Mouse (Mus musculus) liver, embryonic 11.5 days (tissue): Measurements from ENCODE around the gene Galnt9. TPM values are rescaled to one million over a fixed set of nuclear protein-coding genes. Genes with fewer than 3 reads are reported as not detected.

ENCODE experiments used
- ATAC-seq: fragments of 200-750 bp; cut with Nextera tagmentation; replicated peaks from 2 replicates; pipeline ENCODE4 v1.8.0; 2017; ENCODE audit warnings: moderate number of reproducible peaks, mild to moderate bottlenecking, moderate TSS enrichment, moderate library complexity; ENCODE audit not compliant: low FRiP score
- DNase-seq: peaks from one replicate; pipeline ENCODE4 v3.0.0-alpha.2; 2017; ENCODE audit warnings: low spot score
- H3K27ac ChIP-seq: fragments of 300-500 bp; sonication (generic); 2 replicates; pipeline ENCODE4 v1.5.1; 2014; ENCODE audit warnings: mild to moderate bottlenecking, low read depth, low read length, control low read depth
- H3K27me3 ChIP-seq: fragments of 300-500 bp; sonication (generic); replicated peaks from 2 replicates; pipeline ENCODE4 v1.6.1; 2014; ENCODE audit warnings: low read length, mixed read lengths; ENCODE audit not compliant: control insufficient read depth, insufficient read depth
- H3K36me3 ChIP-seq: fragments of 300-500 bp; sonication (generic); 2 replicates; pipeline ENCODE4 v1.6.1; 2014; ENCODE audit warnings: mild to moderate bottlenecking, low read length, moderate library complexity, mixed read lengths; ENCODE audit not compliant: control insufficient read depth, insufficient read depth
- H3K4me1 ChIP-seq: fragments of 300-500 bp; sonication (generic); replicated peaks from 2 replicates; pipeline ENCODE4 v1.6.1; 2014; ENCODE audit warnings: low read length, mixed read lengths; ENCODE audit not compliant: control insufficient read depth, insufficient read depth
- H3K4me2 ChIP-seq: fragments of 300-500 bp; sonication (generic); 2 replicates; pipeline ENCODE4 v1.6.1; 2014; ENCODE audit warnings: mild to moderate bottlenecking, control low read depth, moderate library complexity
- H3K4me3 ChIP-seq: fragments of 300-500 bp; sonication (generic); 2 replicates; pipeline ENCODE4 v1.5.1; 2014; ENCODE audit warnings: low read depth, low read length, control low read depth
- H3K9ac ChIP-seq: fragments of 300-500 bp; sonication (generic); 2 replicates; pipeline ENCODE4 v1.6.1; 2014; ENCODE audit warnings: low read depth, low read length, control low read depth
- H3K9me3 ChIP-seq: fragments of 300-500 bp; sonication (generic); 2 replicates; pipeline ENCODE4 v1.6.1; 2016; ENCODE audit warnings: low read length, inconsistent platforms, mixed read lengths; ENCODE audit not compliant: control insufficient read depth
- WGBS: fragments of 180-500 bp; shearing (Covaris S2); extraction: QIAGEN DNeasy Blood & Tissue Kit; methylation state at CpG from one replicate; pipeline ENCODE4 v1.1.7; 2014; 5-methylcytosine and 5-hydroxymethylcytosine counted together
- polyA plus RNA-seq: library from polyadenylated mRNA; unstranded; fragments of >200 nt; fragmentation: Nextera tagmentation; extraction: Ambion mirVana; gene quantifications from 2 replicates; pipeline ENCODE4 v1.2.1, GENCODE M21; 2014

Galnt9 gene
- polyA plus RNA-seq, 1 experiment from 2014 or later, result 0.07 TPM

DNA sequence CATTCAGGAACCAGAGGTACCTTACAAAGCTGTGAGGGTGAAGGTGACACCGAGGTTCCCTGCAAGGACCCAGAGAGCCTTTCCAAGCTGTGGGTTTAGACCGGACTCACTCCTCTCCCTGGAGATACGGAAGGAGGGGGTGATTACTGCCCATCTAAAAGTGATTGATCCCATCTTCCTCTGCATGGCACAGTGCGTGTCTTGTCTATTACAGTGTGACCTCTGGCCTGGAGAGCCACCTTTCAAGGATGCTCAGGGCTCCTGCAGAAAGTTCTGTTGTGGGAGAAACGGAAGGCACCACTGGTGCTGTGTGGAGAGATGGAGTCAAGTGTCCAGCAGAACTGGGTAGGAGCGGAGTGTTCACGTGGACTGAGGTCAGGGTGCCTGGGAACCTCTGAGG lies 1.2 kb downstream of the Galnt9 start:
- DNase-seq, result no peak
- Histone ChIP-seq H3K36me3 (no peaks in the 10 kb centered on the region), H3K9me3 (no peaks in the 10 kb centered on the region), H3K4me1 (no peaks in the 10 kb centered on the region), H3K4me2 (no peak overlapping the region), H3K27me3 (peaks cover 63% of the 10 kb centered on the region), H3K9ac (no peak overlapping the region), H3K27ac (no peak overlapping the region), H3K4me3 (no peak overlapping the region)
- 78% methylated on average over 7 of the region's 7 CpGs for WGBS
- ATAC-seq, result no peak

DNA sequence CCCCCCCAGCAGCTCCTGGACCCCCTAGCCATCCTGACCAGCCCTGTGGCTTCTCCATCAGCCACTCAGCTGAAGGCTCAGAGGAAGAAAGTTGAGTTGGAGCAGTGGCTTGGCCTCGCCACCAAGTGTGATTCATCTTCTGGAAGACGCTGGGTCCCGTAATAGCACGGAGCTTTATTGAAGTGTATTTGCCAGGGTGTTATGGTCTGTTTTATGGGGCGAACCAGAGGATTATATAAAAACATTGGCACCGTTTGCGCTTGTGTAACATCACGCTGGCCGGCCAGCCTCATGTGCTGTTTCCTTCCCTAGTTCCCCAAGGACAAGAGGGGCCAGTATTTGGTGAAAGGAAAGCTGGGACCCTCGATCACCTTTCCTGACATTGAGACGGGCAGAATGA lies 2.0 kb downstream of the Galnt9 start:
- ATAC-seq, result no peak
- WGBS, result 79% methylated on average over 11 of the region's 11 CpGs
- Histone ChIP-seq H3K36me3 (no peaks in the 10 kb centered on the region), H3K9ac (no peak overlapping the region), H3K9me3 (no peaks in the 10 kb centered on the region), H3K4me3 (no peak overlapping the region), H3K4me2 (no peak overlapping the region), H3K27me3 (peaks cover 64% of the 10 kb centered on the region), H3K27ac (no peak overlapping the region), H3K4me1 (no peaks in the 10 kb centered on the region)
- DNase-seq, result no peak

DNA sequence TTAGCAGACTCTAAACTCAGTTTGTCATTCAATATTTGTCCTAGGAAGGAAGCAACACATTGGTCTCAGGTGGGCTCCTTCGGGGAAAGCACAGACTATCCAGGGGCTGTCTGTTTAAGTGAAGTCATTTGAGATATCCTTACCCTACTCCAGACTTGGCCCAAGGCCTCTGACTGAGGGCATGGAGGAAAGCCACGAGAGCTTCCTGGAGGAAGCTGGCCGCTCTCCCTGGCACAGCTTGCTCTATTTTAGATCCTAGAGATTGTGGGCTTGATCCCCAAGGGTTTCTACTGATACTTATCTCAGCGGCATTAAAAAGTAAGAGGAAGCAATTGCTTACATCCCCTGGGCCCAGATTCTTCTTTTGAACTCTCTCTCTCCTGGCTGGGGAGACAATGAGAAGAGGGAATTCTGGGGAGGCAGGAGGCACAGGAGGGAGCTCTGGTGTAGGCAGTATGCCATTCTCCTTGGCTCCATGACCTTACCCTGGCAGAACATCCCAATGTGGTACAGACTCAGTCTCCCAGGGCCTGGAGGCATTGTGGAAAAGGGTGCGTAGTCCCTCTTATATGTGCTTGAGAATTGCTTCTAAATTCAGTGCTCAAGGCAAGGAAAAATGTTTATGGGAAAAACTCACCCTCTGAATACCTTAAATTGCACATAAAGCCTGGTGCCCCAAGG lies 2.7 kb downstream of the Galnt9 start:
- 56% methylated on average over 5 of the region's 5 CpGs for WGBS
- Histone ChIP-seq H3K27ac (no peak overlapping the region), H3K4me1 (no peaks in the 10 kb centered on the region), H3K9me3 (no peaks in the 10 kb centered on the region), H3K9ac (no peak overlapping the region), H3K27me3 (peaks cover 66% of the 10 kb centered on the region), H3K36me3 (no peaks in the 10 kb centered on the region), H3K4me2 (no peak overlapping the region), H3K4me3 (no peak overlapping the region)
- DNase-seq (no peak), ATAC-seq (no peak)

DNA sequence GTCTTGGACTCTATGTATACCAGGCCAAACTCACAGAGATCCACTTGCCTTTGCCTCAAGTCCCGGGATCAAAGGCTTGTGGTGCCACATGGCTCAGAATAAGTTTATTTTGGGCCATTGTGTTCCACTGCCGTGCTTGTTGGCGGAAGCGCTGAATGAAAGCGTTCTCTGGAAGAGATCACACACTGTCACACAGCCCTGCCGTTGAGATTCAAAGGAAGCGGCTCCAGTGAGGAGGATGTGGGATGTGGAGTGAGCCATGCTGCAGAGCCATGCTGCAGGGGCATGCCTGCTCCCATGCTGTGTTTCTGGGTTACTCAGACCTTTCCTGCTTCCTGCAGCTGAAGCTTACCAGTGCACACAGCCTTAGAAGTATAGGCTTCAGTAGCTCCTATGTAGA lies 4.3 kb downstream of the Galnt9 start:
- Histone ChIP-seq H3K4me2 (no peak overlapping the region), H3K27ac (no peak overlapping the region), H3K4me3 (no peak overlapping the region), H3K4me1 (no peaks in the 10 kb centered on the region), H3K9ac (no peak overlapping the region), H3K27me3 (peaks cover 56% of the 10 kb centered on the region), H3K36me3 (no peaks in the 10 kb centered on the region), H3K9me3 (no peaks in the 10 kb centered on the region)
- ATAC-seq, result no peak
- no peak for DNase-seq
- WGBS, result 37% methylated on average over 7 of the region's 7 CpGs

DNA sequence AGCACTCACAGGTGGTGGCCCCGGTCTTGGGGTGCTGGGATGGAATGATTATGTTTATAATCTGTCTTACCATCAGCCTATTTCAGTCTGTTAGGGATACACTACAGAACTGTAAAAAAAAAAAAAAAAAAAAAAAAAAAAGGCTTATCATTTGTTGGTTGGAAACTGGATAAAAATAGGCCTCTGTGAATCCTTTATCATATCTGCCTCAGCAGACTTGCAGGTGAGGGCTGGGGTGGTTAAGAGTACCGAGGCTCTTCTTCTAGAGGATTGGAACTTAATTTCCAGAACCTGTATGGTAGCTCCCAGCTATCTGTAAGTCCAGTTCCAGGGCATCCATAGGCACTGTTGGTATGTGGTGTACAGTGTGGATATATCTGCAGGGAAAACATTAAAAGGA lies 6.0 kb downstream of the Galnt9 start:
- Histone ChIP-seq H3K27ac (no peak overlapping the region), H3K36me3 (no peaks in the 10 kb centered on the region), H3K4me3 (no peak overlapping the region), H3K27me3 (peaks cover 38% of the 10 kb centered on the region), H3K4me1 (no peaks in the 10 kb centered on the region), H3K9ac (no peak overlapping the region), H3K9me3 (no peaks in the 10 kb centered on the region), H3K4me2 (no peak overlapping the region)
- DNase-seq (no peak), ATAC-seq (no peak)
- WGBS, result 56% methylated on average over 2 of the region's 2 CpGs

DNA sequence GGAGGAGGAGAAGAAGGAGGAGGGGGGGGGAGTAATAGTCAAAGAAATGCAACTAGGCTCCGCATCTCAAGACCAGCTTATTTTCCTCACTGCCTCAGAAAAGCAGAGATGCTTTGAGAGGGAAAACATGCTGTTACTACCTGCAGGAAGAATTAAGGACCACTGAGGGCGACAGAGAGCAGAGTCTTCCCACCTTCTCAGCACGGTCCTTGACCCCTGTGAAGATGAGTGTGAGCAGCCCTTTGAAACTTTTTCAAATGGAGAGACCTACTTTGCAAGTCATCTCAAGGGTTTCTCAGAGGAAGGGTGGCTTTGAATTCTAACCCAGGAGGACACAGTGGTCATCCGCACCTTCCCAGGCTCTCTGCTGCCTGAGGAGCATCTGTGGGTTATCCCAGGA lies 6.7 kb downstream of the Galnt9 start:
- Histone ChIP-seq H3K9ac (no peak overlapping the region), H3K4me3 (no peak overlapping the region), H3K4me1 (no peaks in the 10 kb centered on the region), H3K27ac (no peak overlapping the region), H3K9me3 (no peaks in the 10 kb centered on the region), H3K36me3 (no peaks in the 10 kb centered on the region), H3K4me2 (no peak overlapping the region), H3K27me3 (peaks cover 32% of the 10 kb centered on the region)
- no peak for ATAC-seq
- no peak for DNase-seq
- 18% methylated on average over 4 of the region's 4 CpGs for WGBS

DNA sequence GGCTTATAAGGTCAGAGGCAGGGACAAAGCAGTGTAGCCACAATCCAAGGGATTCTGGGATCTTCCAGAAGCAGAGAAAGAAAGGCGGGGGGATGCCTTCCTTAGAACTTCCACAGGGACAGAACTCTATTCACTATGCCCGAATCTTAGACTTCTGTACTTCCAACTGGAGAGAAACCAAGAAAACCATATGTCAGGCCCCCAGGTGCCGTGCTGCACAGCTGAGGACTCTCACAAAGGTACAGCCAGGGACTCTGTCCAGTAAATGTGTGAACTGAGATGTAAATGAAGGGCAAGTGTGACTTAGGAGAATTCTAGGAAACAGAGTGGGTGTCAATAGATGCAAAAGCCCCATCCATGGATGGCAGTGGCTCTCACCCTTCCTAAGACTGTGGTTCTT lies 7.8 kb downstream of the Galnt9 start:
- Histone ChIP-seq H3K9ac (no peak overlapping the region), H3K27me3 (peaks cover 23% of the 10 kb centered on the region), H3K4me2 (no peak overlapping the region), H3K36me3 (no peaks in the 10 kb centered on the region), H3K9me3 (no peaks in the 10 kb centered on the region), H3K4me1 (no peaks in the 10 kb centered on the region), H3K27ac (no peak overlapping the region), H3K4me3 (no peak overlapping the region)
- ATAC-seq (no peak), DNase-seq (no peak)
- WGBS, result 70% methylated on average over 3 of the region's 3 CpGs

DNA sequence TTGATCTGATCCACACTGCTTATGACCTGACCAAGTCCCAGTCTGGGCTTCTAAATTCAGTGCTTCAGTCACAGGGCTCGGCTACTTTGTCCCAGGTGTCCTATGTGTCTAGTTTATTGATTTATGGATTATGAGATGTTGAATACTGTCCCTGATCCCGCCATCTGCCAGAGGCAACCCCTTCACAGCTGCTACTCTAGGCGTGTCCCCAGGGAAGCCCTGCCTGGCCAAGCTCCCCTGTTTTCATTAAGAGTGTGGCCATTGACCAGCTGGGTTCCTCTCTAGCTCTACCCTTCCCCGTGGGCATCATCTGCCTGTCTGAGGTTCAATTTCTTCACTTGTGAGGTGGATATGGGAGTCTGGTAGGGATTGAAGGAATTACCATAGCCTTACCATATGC lies 9.2 kb downstream of the Galnt9 start:
- Histone ChIP-seq H3K9ac (no peak overlapping the region), H3K9me3 (no peaks in the 10 kb centered on the region), H3K4me1 (no peaks in the 10 kb centered on the region), H3K4me2 (no peak overlapping the region), H3K27me3 (peaks cover 13% of the 10 kb centered on the region), H3K36me3 (no peaks in the 10 kb centered on the region), H3K27ac (no peak overlapping the region), H3K4me3 (no peak overlapping the region)
- WGBS, result 66% methylated on average over 4 of the region's 4 CpGs
- no peak for DNase-seq
- no peak for ATAC-seq

DNA sequence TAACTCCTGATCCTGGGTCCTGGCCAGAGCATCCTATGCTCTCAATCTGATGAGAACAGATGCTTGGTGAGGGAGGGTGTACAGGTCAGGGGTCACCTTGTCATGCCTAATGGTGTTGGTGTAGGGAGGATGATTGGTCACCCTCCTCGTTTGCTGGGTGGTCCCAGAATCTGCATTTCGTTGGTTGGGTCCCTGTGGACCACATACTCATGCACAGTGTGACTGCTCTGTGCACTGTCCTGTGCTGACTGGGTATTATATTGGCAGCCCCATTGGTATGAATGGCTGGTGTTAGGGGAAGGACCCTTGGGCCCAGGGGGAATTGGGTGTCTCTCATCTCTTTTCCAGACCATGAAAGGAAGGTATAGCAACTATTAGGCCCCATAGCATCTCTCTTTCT lies 11.0 kb downstream of the Galnt9 start:
- H3K27ac ChIP-seq, result no peak overlapping the region
- 46% methylated on average over 2 of the region's 2 CpGs for WGBS
- no peak overlapping the region for H3K4me2 ChIP-seq
- no peaks in the 10 kb centered on the region for H3K36me3 ChIP-seq
- ATAC-seq, result no peak
- H3K27me3 ChIP-seq, result peaks cover 4% of the 10 kb centered on the region; the same call in 1 of the 2 replicates
- H3K4me1 ChIP-seq, result no peaks in the 10 kb centered on the region
- DNase-seq, result no peak
- no peak overlapping the region for H3K4me3 ChIP-seq
- H3K9ac ChIP-seq, result no peak overlapping the region
- H3K9me3 ChIP-seq, result no peaks in the 10 kb centered on the region
